Mouse (Mus musculus) limb, embryonic 12.5 days (tissue): Measurements from ENCODE around the gene Fndc5. TPM values are rescaled to one million over a fixed set of nuclear protein-coding genes. Genes with fewer than 3 reads are reported as not detected.

Source experiments
- ATAC-seq: fragments of 200-750 bp; cut with Nextera tagmentation; 2 replicates; pipeline ENCODE4 v1.8.0; 2017; ENCODE audit warnings: low read depth, moderate TSS enrichment; ENCODE audit not compliant: insufficient number of reproducible peaks, insufficient read depth, low FRiP score, low TSS enrichment
- H3K27ac ChIP-seq: fragments of 300-500 bp; sonication (generic); 2 replicates; pipeline ENCODE4 v1.5.1; 2016; ENCODE audit warnings: mild to moderate bottlenecking, moderate library complexity
- H3K27me3 ChIP-seq: fragments of 300-500 bp; sonication (generic); 2 replicates; pipeline ENCODE4 v1.6.1; 2016; ENCODE audit warnings: mild to moderate bottlenecking, moderate library complexity
- H3K36me3 ChIP-seq: fragments of 300-500 bp; sonication (generic); 2 replicates; pipeline ENCODE4 v1.6.1; 2016; ENCODE audit warnings: mild to moderate bottlenecking, moderate library complexity
- H3K4me1 ChIP-seq: fragments of 300-500 bp; sonication (generic); replicated peaks from 2 replicates; pipeline ENCODE4 v1.6.1; 2016
- H3K4me2 ChIP-seq: fragments of 300-500 bp; sonication (generic); 2 replicates; pipeline ENCODE4 v1.6.1; 2016; ENCODE audit warnings: mild to moderate bottlenecking, moderate library complexity
- H3K4me3 ChIP-seq: fragments of 300-500 bp; sonication (generic); replicated peaks from 2 replicates; pipeline ENCODE4 v1.5.1; 2016; ENCODE audit warnings: mild to moderate bottlenecking
- H3K9ac ChIP-seq: fragments of 300-500 bp; sonication (generic); replicated peaks from 2 replicates; pipeline ENCODE4 v1.6.1; 2016; ENCODE audit warnings: mild to moderate bottlenecking, moderate library complexity
- H3K9me3 ChIP-seq: fragments of 300-500 bp; sonication (generic); 2 replicates; pipeline ENCODE4 v1.6.1; 2016; ENCODE audit warnings: mild to moderate bottlenecking, moderate library complexity
- WGBS: fragments of 180-500 bp; shearing (Covaris S2); methylation state at CpG from one replicate; pipeline ENCODE4 v1.1.7; 2016; 5-methylcytosine and 5-hydroxymethylcytosine counted together
- polyA plus RNA-seq: library from polyadenylated mRNA; unstranded; fragments of >200 nt; fragmentation: Nextera tagmentation; extraction: Ambion mirVana; gene quantifications from 2 replicates; pipeline ENCODE4 v1.2.1, GENCODE M21; 2016

The Fndc5 gene
- polyA plus RNA-seq, 1 experiment from 2014 or later, result 11.6 TPM

DNA sequence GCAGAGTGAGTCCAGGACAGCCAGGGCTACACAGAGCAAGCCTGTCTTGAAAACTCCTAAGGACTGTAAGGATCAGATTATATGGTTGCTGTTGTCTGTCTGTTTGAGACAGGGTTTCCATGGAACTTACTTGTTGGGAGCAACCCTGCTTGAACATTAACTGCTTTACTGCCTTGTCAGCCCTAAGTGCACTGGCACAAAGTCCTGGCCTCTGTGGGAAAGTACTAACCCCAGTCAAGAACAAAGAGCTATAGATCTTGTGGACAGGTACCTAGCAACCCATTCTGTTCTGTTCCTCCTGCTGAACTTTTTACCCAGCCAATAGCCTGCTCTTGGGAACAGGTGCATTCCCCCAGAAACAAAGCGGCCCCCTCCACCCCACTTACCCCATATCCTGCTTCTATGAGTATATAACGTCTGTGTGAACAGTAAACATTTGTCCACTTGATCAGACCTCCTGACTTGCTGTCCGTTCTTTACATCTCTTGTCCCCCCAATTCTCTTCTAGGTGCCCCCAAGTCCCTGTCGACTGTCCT is 14.5 kb downstream of the Fndc5 start:
- H3K27me3 ChIP-seq, result no peaks in the 10 kb centered on the region
- H3K4me3 ChIP-seq, result no peak overlapping the region
- H3K9me3 ChIP-seq, result no peaks in the 10 kb centered on the region
- ATAC-seq, result no peak
- H3K27ac ChIP-seq, result no peak overlapping the region
- H3K4me1 ChIP-seq, result no peaks in the 10 kb centered on the region
- H3K36me3 ChIP-seq, result peaks cover 88% of the 10 kb centered on the region
- no peak overlapping the region for H3K9ac ChIP-seq
- WGBS, result 88% methylated on average over 4 of the region's 4 CpGs
- no peak overlapping the region for H3K4me2 ChIP-seq

DNA sequence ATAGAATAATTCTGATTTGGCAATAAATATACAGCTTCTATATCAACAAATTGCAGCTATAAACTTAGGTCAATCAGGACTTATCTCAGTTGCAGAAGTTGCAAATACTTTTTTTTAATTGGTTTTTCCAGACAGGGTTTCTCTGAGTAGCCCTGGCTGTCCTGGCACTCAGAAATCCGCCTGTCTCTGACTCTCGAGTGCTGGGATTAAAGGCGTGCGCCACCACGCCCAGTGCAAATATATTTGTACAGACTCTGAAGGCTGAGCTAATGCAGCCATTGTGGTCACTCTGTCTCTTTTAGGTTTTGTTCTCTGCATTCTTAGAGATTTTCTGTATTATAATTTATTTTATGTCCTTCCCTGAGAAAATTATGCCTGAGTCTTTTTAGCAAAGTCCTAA is 20.7 kb downstream of the Fndc5 start:
- WGBS, result 92% methylated on average over 5 of the region's 5 CpGs

DNA sequence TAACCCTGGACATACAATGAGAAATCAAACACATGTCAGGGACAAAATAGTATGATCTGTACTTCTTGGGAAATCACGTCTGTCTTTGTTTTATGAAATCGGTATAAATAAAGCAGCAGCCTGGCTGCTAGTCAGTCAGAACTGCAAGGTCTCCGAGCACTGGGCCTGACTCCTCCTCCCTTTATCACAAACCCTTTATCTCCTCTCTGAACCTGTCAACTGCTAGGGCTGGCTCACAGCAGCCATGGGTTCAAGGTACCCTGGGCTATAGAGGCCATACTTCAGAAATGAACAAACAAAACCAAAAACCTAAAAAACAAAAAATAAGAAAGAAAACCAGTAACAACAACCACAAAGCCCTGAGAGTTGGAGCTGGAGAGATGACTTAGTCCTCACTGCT is 21.8 kb downstream of the Fndc5 start:
- no peak overlapping the region for H3K4me3 ChIP-seq

More for the DNA sequence above, 20.7 kb downstream of the Fndc5 start:
- H3K27me3 ChIP-seq, result no peaks in the 10 kb centered on the region
- H3K9ac ChIP-seq, result no peak overlapping the region
- H3K4me3 ChIP-seq, result no peak overlapping the region
- no peak for ATAC-seq
- no peaks in the 10 kb centered on the region for H3K9me3 ChIP-seq
- H3K27ac ChIP-seq, result no peak overlapping the region
- H3K4me2 ChIP-seq, result no peak overlapping the region
- H3K4me1 ChIP-seq, result no peaks in the 10 kb centered on the region
- peaks cover 85% of the 10 kb centered on the region for H3K36me3 ChIP-seq

DNA sequence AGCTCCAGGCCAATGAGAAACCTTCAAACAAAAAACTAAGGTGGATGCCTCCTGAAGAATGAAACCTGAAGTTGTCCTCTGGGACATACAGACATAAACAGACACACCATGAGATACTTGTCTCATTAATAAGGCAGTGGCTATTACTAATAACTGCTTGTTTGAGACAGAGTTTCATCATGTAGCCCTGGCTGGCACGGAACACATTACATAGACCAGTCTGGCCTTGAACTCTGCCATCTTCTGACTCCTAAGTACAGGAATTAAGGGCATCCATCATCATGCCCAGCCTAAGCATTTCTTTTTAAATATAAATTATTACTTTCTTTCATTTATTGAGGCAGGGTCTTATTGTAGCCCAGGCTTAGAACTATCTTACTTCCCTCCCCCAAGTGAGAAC is 24.3 kb downstream of the Fndc5 start:
- Histone ChIP-seq H3K27me3 (no peaks in the 10 kb centered on the region), H3K4me3 (no peak overlapping the region), H3K4me2 (no peak overlapping the region), H3K9me3 (no peaks in the 10 kb centered on the region), H3K27ac (no peak overlapping the region), H3K4me1 (no peaks in the 10 kb centered on the region), H3K9ac (no peak overlapping the region), H3K36me3 (peaks cover 85% of the 10 kb centered on the region)
- no peak for ATAC-seq
- 93% methylated on average over 1 of the region's 1 CpGs for WGBS

More for the DNA sequence above, 21.8 kb downstream of the Fndc5 start:
- Histone ChIP-seq H3K4me2 (no peak overlapping the region), H3K36me3 (peaks cover 85% of the 10 kb centered on the region), H3K9me3 (no peaks in the 10 kb centered on the region), H3K27ac (no peak overlapping the region), H3K4me1 (no peaks in the 10 kb centered on the region), H3K27me3 (no peaks in the 10 kb centered on the region), H3K9ac (no peak overlapping the region)
- 78% methylated on average over 3 of the region's 3 CpGs for WGBS
- ATAC-seq, result no peak

DNA sequence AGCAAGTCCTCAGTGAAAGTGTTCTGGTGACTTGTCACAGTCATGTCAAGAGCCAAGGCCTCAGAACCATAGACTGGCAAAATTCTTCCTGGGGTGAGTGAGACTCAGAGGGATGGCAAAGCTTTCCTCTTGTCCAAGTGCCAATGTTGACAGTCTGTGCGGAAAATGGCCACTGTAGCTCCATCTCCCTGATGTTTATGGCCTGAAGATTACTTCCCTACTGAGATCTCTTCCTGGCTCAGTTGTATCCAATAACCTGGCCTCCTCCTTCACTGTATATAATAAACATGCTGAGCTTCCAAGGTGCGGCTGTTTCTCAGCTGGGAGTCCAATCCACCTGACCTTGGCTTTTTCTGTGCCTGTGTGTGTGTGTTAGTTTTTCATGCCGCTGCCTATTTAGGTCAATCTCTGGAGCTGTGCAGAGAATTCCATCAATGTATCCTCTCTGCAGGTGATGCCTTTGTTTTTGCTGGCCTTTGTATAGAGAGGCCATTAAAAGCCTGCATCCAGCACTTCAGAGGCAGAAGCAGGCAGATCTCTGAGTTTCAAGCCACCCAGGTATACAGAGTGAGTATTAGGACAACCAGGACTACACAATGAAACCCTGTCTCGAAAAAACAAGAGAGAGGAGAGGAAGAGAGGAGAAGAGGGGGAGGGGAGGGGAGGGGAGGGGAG is 24.9 kb downstream of the Fndc5 start:
- ATAC-seq, result no peak
- H3K4me2 ChIP-seq, result no peak overlapping the region
- H3K36me3 ChIP-seq, result peaks cover 86% of the 10 kb centered on the region
- H3K27ac ChIP-seq, result no peak overlapping the region
- H3K4me3 ChIP-seq, result no peak overlapping the region
- WGBS, result 87% methylated on average over 4 of the region's 4 CpGs
- H3K9me3 ChIP-seq, result no peaks in the 10 kb centered on the region
- H3K4me1 ChIP-seq, result no peaks in the 10 kb centered on the region
- no peak overlapping the region for H3K9ac ChIP-seq
- H3K27me3 ChIP-seq, result no peaks in the 10 kb centered on the region

DNA sequence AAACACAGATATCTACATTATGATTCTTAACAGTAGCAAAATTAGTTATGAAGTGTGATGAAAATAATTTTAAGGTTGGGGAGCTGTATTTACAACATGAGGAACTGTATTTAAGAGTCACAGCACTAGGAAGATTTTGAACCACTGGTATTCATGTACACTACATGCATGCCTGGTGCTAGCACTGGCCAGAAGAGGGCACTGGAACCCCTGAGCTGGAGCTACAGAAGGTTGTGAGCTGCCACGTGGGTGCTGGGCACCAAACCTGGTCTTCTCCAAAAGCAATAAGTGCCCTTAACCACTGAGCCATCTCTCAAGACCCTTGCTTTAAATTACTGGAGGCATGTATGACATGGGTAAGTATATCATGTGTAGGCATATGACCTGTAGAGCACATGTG is 35.7 kb downstream of the Fndc5 start:
- 76% methylated on average over 1 of the region's 1 CpGs for WGBS
- ATAC-seq, result no peak
- H3K9ac ChIP-seq, result no peak overlapping the region
- H3K36me3 ChIP-seq, result peaks cover 85% of the 10 kb centered on the region
- no peaks in the 10 kb centered on the region for H3K27me3 ChIP-seq
- no peak overlapping the region for H3K4me2 ChIP-seq
- H3K4me1 ChIP-seq, result no peaks in the 10 kb centered on the region
- H3K27ac ChIP-seq, result no peak overlapping the region
- no peak overlapping the region for H3K4me3 ChIP-seq
- no peaks in the 10 kb centered on the region for H3K9me3 ChIP-seq

DNA sequence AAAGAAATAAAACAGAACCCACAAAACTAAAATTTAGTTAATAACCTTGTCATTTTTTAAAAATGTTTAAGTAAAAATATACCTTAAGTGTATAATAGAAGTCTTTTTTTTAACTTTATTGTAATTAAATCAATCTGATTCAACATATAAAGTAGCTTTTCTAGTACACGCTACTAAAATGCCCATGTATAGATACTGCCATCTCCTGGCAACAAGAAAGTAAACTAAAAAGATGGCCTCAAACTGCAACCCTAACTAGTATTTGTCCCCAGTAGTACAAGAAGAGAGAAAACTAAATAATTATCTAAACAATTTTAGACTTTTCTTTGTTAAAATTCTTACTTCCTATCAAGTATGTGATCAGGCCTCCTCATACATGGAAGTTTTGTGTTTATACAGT is 42.8 kb downstream of the Fndc5 start:
- H3K4me2 ChIP-seq, result no peak overlapping the region
- WGBS, result 80% methylated on average over 1 of the region's 1 CpGs
- ATAC-seq, result no peak
- no peaks in the 10 kb centered on the region for H3K4me1 ChIP-seq
- no peak overlapping the region for H3K9ac ChIP-seq
- no peak overlapping the region for H3K27ac ChIP-seq
- H3K9me3 ChIP-seq, result no peaks in the 10 kb centered on the region
- H3K36me3 ChIP-seq, result peaks cover 83% of the 10 kb centered on the region
- H3K27me3 ChIP-seq, result no peaks in the 10 kb centered on the region
- no peak overlapping the region for H3K4me3 ChIP-seq

DNA sequence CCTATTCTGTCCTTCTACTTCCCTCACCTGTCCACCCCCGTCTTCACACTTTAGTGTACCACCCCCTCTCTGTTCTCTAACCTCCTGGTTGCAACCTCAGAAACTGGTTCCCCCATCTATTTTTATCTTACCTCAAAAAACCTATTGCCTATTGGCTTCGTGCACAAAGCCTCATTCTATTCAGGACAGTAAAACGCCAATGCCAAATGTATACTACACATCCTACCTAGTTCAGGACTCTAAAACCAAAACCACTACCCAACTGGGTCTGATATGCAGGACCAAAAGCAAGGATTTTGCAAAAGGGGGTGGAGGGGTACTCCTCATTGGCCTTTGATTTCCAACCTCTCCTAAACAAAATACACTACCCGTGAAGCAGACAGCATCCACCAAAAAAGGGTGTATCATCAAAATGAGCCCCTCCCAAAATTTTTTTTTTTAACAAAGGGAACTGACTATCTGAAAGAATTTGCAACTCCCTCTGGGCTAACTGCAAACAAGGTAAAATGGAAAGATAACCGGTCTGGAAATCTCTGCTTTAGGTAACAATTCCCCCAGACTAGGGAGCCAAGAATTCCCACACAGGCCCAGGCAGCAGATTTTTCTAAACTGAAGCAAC is 51.4 kb downstream of the Fndc5 start:
- Histone ChIP-seq H3K4me3 (peak overlapping the region; percentile 96), H3K27ac (peak overlapping the region; percentile 97), H3K4me2 (peak overlapping the region; percentile 70), H3K9ac (peak overlapping the region; percentile 91), H3K4me1 (peaks cover 19% of the 10 kb centered on the region), H3K36me3 (peaks cover 19% of the 10 kb centered on the region), H3K27me3 (no peaks in the 10 kb centered on the region), H3K9me3 (no peaks in the 10 kb centered on the region)
- ATAC-seq, result no peak
- 47% methylated on average over 5 of the region's 5 CpGs for WGBS

DNA sequence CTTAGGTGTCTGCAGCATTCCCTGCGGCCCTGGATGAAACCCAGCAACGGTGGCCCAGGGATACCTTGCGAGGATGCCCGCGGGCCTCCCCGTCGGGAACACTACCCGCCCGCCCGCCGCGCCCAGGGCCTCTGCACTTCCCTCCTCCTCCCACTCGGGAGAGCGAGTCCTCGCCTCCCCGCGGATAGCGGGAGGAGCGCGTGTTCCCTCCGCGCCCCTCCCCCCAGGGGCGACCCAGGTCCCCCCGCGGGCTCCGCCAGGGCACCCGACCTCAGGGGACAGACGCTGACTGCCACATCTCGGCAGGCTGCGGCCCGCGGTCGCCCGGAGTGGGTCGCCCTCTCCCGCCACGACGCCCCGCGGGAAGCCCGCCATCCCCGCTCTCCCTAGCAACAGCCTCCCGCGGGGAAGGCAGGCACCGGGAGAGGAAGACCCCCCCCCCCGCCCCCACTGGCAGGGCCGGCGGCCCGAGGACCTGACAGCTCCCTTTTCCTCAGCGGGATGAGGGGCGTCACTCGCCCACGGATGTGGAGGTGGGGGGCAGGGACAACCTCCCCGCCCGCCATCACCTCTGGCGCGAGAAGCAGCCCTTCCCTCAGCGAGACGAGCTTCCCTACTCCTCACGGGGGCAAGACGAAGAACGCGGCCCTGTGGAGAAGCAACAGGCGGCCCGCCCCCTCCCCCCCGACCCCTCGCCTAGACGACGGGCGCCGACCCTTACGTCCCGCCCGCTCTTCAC is 52.2 kb downstream of the Fndc5 start:
- H3K27me3 ChIP-seq, result no peaks in the 10 kb centered on the region
- no peaks in the 10 kb centered on the region for H3K9me3 ChIP-seq
- peak overlapping the region; percentile 97 for H3K27ac ChIP-seq
- peaks cover 17% of the 10 kb centered on the region for H3K36me3 ChIP-seq
- H3K4me3 ChIP-seq, result peak overlapping the region; percentile 96
- H3K4me2 ChIP-seq, result peak overlapping the region; percentile 70
- peak overlapping the region; percentile 91 for H3K9ac ChIP-seq
- under 1% methylated on average over 73 of the region's 74 CpGs for WGBS
- peak; percentile 23; the same call in 1 of the 2 replicates for ATAC-seq
- peaks cover 19% of the 10 kb centered on the region for H3K4me1 ChIP-seq

DNA sequence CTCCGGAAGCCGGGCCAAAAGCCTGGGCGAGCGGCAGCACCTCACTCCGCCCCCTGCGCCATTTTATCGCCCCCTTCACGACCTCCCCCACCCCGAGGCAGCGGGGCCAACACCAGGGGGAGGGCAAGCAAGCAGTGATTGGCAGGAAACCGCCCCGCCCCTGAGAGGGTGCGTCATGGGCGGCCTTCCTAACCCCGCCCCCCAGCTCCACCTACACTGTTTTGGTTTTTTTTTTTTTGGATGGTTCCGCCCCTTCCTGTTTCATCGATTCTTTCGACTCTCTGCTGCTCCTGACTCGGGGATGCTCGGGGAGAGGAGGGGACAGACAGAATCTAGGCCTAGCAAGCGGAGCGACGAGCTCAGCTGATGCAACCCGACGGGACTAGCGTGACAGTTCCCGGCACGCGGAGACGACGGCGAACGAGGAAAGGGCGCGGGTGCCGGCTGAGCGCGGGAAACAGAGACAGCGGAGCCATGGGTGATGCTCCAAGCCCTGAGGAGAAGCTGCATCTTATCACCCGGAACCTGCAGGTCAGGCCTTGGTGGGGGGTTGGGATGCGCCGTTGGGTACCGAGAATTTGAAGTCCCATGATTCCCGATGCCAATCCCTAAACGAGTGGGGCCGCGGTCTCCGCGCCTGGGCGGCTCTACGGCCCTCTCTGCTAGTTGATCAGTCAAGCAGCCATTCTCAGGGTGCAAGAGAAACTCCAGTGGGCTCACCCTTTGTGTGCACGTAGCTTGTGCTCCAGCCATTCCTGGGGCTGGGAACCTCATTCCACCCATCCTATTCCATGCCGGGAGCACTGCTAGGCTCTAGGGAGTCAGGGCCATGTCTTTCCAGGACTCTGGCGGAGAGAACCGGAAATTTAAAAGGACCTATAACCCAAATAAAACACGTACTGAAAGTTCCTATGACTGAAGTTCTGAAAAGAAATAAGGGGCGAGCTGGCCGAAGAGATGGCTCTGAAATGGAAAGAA is 53.0 kb downstream of the Fndc5 start, which contains the start of the genes S100pbp and Yars:
S100pbp (minus strand) TSS at position 186 of the 978 bp plus-strand sequence.
Yars (plus strand) TSS at position 219 of the 978 bp plus-strand sequence.
- H3K27ac ChIP-seq, result peak within 1 kb of the TSS; percentile 97
- H3K9ac ChIP-seq, result peak within 1 kb of the TSS; percentile 91
- WGBS, result under 1% methylated on average over 58 of the region's 58 CpGs
- H3K27me3 ChIP-seq, result no peaks in the 10 kb centered on the region
- ATAC-seq, result peak; percentile 91
- H3K36me3 ChIP-seq, result peaks cover 18% of the 10 kb centered on the region
- peak within 1 kb of the TSS; percentile 96 for H3K4me3 ChIP-seq
- peak within 1 kb of the TSS; percentile 86 for H3K4me2 ChIP-seq
- H3K4me1 ChIP-seq, result peaks cover 19% of the 10 kb centered on the region
- no peaks in the 10 kb centered on the region for H3K9me3 ChIP-seq
